8 mouse cellular contexts compared by ENCODE assay signal in genomic region chr8:122139784-122140183, GRCm38 (mm10).
DNase-seq lines count a peak whose midpoint lies in the region; TF ChIP-seq lines count a peak whose summit lies in the region.

No protein-coding gene starts in this region.

- no peaks in the 10 kb centered on the region for H3K36me3 ChIP-seq in thymus, adult 2 months (ENCODE audit: control insufficient read depth, insufficient read depth, low read length)

- H3K27me3 ChIP-seq in thymus, adult 2 months (ENCODE audit: control insufficient read depth, insufficient read depth, low read length): no peaks in the 10 kb centered on the region

- 70% methylated on average over 5 of the region's 5 CpGs for WGBS in thymus, adult 2 months

- no peak overlapping the region for H3K27ac ChIP-seq in thymus, adult 2 months (ENCODE audit: control insufficient read depth, insufficient read depth, low read length)

- no peaks in the 10 kb centered on the region for H3K4me1 ChIP-seq in thymus, adult 2 months (replicated peaks; ENCODE audit: control insufficient read depth, insufficient read depth, low read length)

- TF ChIP-seq POLR2A in thymus, adult 2 months (IDR thresholded peaks at IDR 0.05; ENCODE audit: control insufficient read depth, extremely low read depth, insufficient read depth, low read length, poor library complexity): no peak

- H3K4me3 ChIP-seq in thymus, adult 2 months (ENCODE audit: control insufficient read depth, insufficient read depth, low read length): no peak overlapping the region

- peak; percentile 41 for DNase-seq in thymus, adult 2 months
- no peak for DNase-seq in thymus, adult 18-20 months
- DNase-seq in cerebellum, adult 11-12 months: peak; percentile 64
- DNase-seq in gastrocnemius, postnatal 25 days: peak; percentile 81
- peak; percentile 70 for DNase-seq in kidney, adult 18-20 months
- DNase-seq in lung, adult 18-20 months: peak; percentile 71 to 76
- peak; percentile 45 for DNase-seq in retina, adult 2 months (ENCODE audit: low read depth, low spot score)
- DNase-seq in frontal cortex, postnatal 14 days (ENCODE audit: low spot score in 2 of 2): no peak

- peak; percentile 83; the same call in 1 of the 2 replicates for TF ChIP-seq CTCF in thymus, adult 2 months (IDR thresholded peaks at IDR 0.05; ENCODE audit: borderline replicate concordance, control insufficient read depth, extremely low read depth, insufficient read depth, low read length, poor library complexity)

Comparison
In these comparisons a context has a peak if more than half of its experiments do, and no peak if none do; other contexts are left out.
1. DNase-seq: peak in thymus, adult 2 months (single experiment), cerebellum, adult 11-12 months (single experiment), gastrocnemius, postnatal 25 days (single experiment), kidney, adult 18-20 months (single experiment), lung, adult 18-20 months (2 of 2) and retina, adult 2 months (single experiment); none in thymus, adult 18-20 months (0 of 2) and frontal cortex, postnatal 14 days (0 of 2).